In the genomic region with DNA sequence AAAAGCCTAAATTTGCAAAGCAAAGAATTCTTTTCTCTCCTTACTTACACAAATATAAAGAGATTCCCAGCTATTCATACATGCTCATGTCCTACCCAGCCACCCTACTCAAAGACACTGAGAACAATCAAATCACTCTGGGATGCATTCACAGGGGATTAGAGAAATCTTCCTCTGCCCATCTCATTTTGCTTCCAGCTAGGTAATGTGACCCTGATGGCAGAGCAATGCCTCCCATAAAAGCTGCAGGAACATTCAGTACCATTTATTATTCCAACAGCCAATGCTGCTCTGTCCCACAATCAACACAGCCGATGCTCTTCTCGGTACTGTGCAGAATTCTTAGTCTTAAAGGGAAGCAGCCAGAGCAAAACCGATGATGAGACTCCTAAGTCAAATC, we compare ENCODE assay signal across 25 mouse cellular contexts.
DNase-seq lines count a peak whose midpoint lies in the region; ATAC-seq lines count a peak whose summit lies in the region.
"Had no signal": no experiment of that assay in that cellular context is flagged by ENCODE, and none has a peak within 500 bp of the region (broad histone marks: within the 10 kb centered on the region; RNA-seq: fewer than 3 reads in every experiment).

No protein-coding gene starts in this region.

- no peak overlapping the region for H3K9ac ChIP-seq in heart, embryonic 16.5 days (ENCODE audit: low read length)
- H3K9ac ChIP-seq: hindbrain, embryonic 14.5 days; limb, embryonic 12.5 days; liver, postnatal 0 days; stomach, embryonic 15.5 days had no signal

- H3K36me3 ChIP-seq in heart, embryonic 16.5 days (ENCODE audit: control insufficient read depth, insufficient read depth) = no peaks in the 10 kb centered on the region
- H3K36me3 ChIP-seq in heart, embryonic 10.5 days = no peaks in the 10 kb centered on the region
- H3K36me3 ChIP-seq: limb, embryonic 12.5 days; midbrain, embryonic 10.5 days; stomach, embryonic 15.5 days had no signal

- no peaks in the 10 kb centered on the region for H3K9me3 ChIP-seq in heart, embryonic 16.5 days (replicated peaks; ENCODE audit: control insufficient read depth, low read length)
- no peaks in the 10 kb centered on the region for H3K9me3 ChIP-seq in heart, embryonic 10.5 days
- H3K9me3 ChIP-seq: limb, embryonic 12.5 days; midbrain, embryonic 10.5 days; stomach, embryonic 15.5 days had no signal

- H3K4me3 ChIP-seq in heart, embryonic 16.5 days (ENCODE audit: low read length) = no peak overlapping the region
- H3K4me3 ChIP-seq in heart, embryonic 10.5 days = no peak overlapping the region
- H3K4me3 ChIP-seq: limb, embryonic 12.5 days; midbrain, embryonic 10.5 days; stomach, embryonic 15.5 days had no signal

- H3K4me1 ChIP-seq in heart, embryonic 16.5 days (ENCODE audit: control insufficient read depth, insufficient read depth, low read length) = peaks cover 31% of the 10 kb centered on the region
- peaks cover 25% of the 10 kb centered on the region for H3K4me1 ChIP-seq in heart, embryonic 10.5 days
- H3K4me1 ChIP-seq: limb, embryonic 12.5 days; stomach, embryonic 15.5 days had no signal

- H3K27ac ChIP-seq in heart, embryonic 16.5 days (ENCODE audit: low read length) = peak overlapping the region; percentile 29; the same call in 1 of the 2 replicates
- no peak overlapping the region for H3K27ac ChIP-seq in heart, embryonic 10.5 days
- H3K27ac ChIP-seq: hindbrain, embryonic 14.5 days; limb, embryonic 12.5 days; macrophage; midbrain, embryonic 10.5 days had no signal

- no peaks in the 10 kb centered on the region for H3K27me3 ChIP-seq in heart, embryonic 16.5 days (ENCODE audit: control insufficient read depth, insufficient read depth, low read length)
- no peaks in the 10 kb centered on the region for H3K27me3 ChIP-seq in heart, embryonic 10.5 days (ENCODE audit: insufficient read depth, poor library complexity, severe bottlenecking)
- H3K27me3 ChIP-seq: limb, embryonic 12.5 days; stomach, embryonic 15.5 days had no signal

- DNase-seq in gastrocnemius, adult 18-20 months (ENCODE audit: low spot score) = peak; percentile 61
- DNase-seq in gastrocnemius, postnatal 36 days = no peak
- no peak for DNase-seq in heart, embryonic 10.5 days (ENCODE audit: low spot score)
- peak; percentile 40 for DNase-seq in brain, adult 2 months (ENCODE audit: low read depth, low spot score)
- DNase-seq in gastrocnemius, postnatal 14 days = peak; percentile 3
- DNase-seq: adrenal gland, postnatal 14 days; cerebellum, adult 11-12 months; cerebellum, postnatal 10 days; heart, postnatal 36 days; kidney, adult 2 months; kidney, postnatal 10 days; liver, postnatal 0 days; thymus, postnatal 25 days had no signal

- no peak for ATAC-seq in heart, embryonic 16.5 days (replicated peaks; ENCODE audit: extremely low read depth, insufficient read depth, low FRiP score)
- ATAC-seq in megakaryocyte-erythroid progenitor cell, adult 5-6 weeks (replicated peaks; ENCODE audit: low FRiP score, low TSS enrichment, poor library complexity, severe bottlenecking) = no peak
- ATAC-seq in cerebellum, adult (ENCODE audit: insufficient number of reproducible peaks, low FRiP score, low TSS enrichment) = no peak
- ATAC-seq: CD4-positive, CD25-positive, alpha-beta regulatory T cell, adult 4 months; inflammation-experienced regulatory T-cells, adult 6 months; liver, postnatal 0 days; lung, postnatal 0 days had no signal

- H3K4me2 ChIP-seq in heart, embryonic 16.5 days (ENCODE audit: low read depth, low read length) = no peak overlapping the region
- H3K4me2 ChIP-seq: hindbrain, embryonic 14.5 days; limb, embryonic 12.5 days; liver, embryonic 11.5 days; stomach, embryonic 15.5 days had no signal

- intact Hi-C loops in gastrocnemius, postnatal 36 days (cut with DNase I) = loop anchor here (5.0 kb wide), 1 partner anchor 69 kb away; no protein-coding TSS in a partner anchor
- intact Hi-C loops in gastrocnemius, postnatal 14 days (cut with DNase I; ENCODE audit: low total_unique reads) = no loop called here

- 60% methylated on average over 3 of the region's 3 CpGs for WGBS in heart, embryonic 16.5 days
- WGBS in heart, embryonic 10.5 days = 76% methylated on average over 3 of the region's 3 CpGs

Comparison
In these comparisons a context has a peak if more than half of its experiments do, and no peak if none do; other contexts are left out.
1. DNase-seq: peak in gastrocnemius, adult 18-20 months (single experiment), brain, adult 2 months (single experiment) and gastrocnemius, postnatal 14 days (single experiment); none in gastrocnemius, postnatal 36 days (0 of 2) and heart, embryonic 10.5 days (single experiment).